Mouse (Mus musculus): ENCODE results near the gene Gm17349.
"Not testable (repeated sequence)": the region's sequence is repeated elsewhere in the genome, so short reads cannot be mapped to it uniquely, and the experiment has no call there.

The Gm17349 gene

GRCm38 (mm10) chr15:99705440-99706048 is at the start of gene Gm17349:
Gene Gm17349 (minus strand): TSS chr15:99705490.
- DNase-seq (ENCODE audit: low spot score in 2 of 2): peak; percentile 37 to 56

GRCm38 (mm10) chr15:99754204-99754603 is 48.9 kb upstream of the Gm17349 start:
- DNase-seq (ENCODE audit: low spot score in 2 of 2): no peak

GRCm38 (mm10) chr15:99740229-99740628 is 34.9 kb upstream of the Gm17349 start:
- DNase-seq (ENCODE audit: low spot score in 2 of 2): no peak

DNA sequence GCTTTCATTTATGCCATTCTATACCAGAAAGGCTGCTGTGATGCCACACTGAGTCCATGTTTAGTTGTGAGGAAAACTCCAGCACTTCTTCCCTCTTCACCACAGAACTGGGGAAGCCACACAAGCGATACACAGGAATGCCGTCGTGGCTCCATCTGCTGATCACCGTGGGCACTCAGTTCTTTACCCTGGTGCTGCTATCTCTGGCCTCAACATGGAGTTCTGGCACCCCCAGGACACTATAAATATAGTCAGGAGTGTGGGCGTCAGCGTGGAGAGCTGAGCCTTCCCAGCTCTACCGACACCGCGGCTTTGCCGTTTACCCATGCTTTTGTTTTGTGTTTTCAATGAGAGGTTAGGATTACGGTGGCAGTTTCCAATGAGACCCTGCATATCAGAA is 31.4 kb upstream of the Gm17349 start:
- no peak for DNase-seq (ENCODE audit: low spot score in 2 of 2)

DNA sequence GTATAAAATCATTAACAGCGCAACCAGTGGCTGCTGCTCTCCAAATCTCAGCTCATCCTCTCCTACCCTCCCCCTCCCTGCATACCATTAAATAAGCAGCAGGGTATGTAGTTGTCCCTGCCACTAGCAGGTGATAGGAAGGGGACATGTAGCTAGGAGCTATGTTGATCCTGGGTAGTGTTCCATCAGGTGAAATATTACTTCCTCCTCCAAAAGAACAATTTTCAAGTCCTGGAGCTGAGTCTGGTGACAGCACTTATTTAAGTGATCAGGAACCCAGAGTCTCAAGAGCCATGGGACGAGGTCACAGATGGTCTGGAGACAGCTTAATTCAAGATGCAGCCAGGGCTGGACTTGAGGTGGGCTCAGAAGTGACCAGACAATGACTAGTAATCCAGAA is 30.3 kb upstream of the Gm17349 start:
- peak; percentile 100 for DNase-seq (ENCODE audit: low spot score in 2 of 2)

GRCm38 (mm10) chr15:99733186-99733585 is 27.9 kb upstream of the Gm17349 start:
- DNase-seq (ENCODE audit: low spot score in 2 of 2): no peak

- DNase-seq (ENCODE audit: low spot score in 2 of 2): no peak
Measured at GRCm38 (mm10) chr15:99731678-99732077, 26.4 kb upstream of the Gm17349 start.

DNA sequence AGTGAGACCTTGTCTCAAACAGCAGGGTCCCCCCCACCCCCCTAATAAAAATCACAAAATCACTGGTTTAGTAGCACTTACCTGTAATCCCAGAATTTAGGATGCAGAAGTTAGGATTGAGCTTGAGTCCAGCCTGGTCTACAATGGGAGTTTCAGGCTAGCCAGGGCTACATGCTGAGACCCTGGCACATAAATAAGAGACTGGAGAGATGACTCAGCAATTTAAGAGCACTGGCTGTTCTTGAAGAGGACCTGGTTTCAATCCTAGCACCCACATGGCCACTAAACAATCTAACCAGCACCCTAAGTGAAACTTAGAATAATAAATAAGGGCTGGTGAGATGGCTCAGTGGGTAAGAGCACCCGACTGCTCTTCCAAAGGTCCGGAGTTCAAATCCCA is 25.9 kb upstream of the Gm17349 start:
- no peak for DNase-seq (ENCODE audit: low spot score in 2 of 2)

GRCm38 (mm10) chr15:99729056-99729783 is 23.9 kb upstream of the Gm17349 start:
- DNase-seq (ENCODE audit: low spot score in 2 of 2): no peak

- no peak for DNase-seq (ENCODE audit: low spot score in 2 of 2)
Measured at GRCm38 (mm10) chr15:99728211-99728610, 22.9 kb upstream of the Gm17349 start.

DNA sequence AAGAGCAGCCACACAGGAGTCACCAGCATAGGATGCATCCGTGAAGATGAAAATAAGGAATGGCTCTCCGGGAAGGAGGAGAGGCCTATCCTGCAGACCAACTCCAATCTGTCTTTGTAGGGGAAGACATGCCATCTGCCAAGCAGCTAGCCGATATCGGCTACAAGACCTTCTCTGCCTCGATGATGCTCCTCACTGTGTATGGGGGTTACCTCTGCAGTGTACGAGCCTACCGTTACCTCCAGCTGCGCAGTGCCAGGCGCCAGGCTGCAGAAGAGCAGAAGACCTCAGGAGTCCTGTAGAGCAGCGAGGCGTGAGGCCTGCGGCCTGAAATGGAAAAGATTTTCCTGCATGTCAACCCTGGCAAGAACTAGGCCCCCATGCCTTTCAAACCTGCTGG is 22.2 kb upstream of the Gm17349 start:
- no peak for DNase-seq (ENCODE audit: low spot score in 2 of 2)

- DNase-seq (ENCODE audit: low spot score in 2 of 2): not testable (repeated sequence)
Measured at GRCm38 (mm10) chr15:99727039-99727438, 21.7 kb upstream of the Gm17349 start.

DNA sequence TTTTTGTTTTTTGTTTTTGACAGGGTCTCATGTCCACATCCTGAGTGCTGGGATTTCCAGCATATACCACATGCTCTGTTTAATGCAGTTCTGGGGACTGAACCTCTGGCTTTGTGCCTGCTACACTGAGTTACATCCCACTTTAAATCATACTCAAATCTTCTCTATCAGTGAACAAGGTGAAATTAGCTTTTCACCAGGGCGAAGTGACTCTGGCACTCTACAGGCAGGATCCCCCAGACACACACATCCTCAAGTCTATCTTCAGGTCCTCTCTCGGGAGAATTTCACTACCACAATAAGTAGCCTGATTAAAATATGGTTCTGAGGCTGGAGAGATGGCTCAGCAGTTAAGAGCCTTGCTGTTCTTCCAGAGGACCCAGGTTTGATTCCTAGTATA is 21.3 kb upstream of the Gm17349 start:
- DNase-seq (ENCODE audit: low spot score in 2 of 2): no peak

GRCm38 (mm10) chr15:99725341-99726155 is 20.3 kb upstream of the Gm17349 start, which contains the start of gene Cox14:
Gene Cox14 (plus strand): TSS chr15:99725618.
- peak; percentile 95 to 96 for DNase-seq (ENCODE audit: low spot score in 2 of 2)

DNA sequence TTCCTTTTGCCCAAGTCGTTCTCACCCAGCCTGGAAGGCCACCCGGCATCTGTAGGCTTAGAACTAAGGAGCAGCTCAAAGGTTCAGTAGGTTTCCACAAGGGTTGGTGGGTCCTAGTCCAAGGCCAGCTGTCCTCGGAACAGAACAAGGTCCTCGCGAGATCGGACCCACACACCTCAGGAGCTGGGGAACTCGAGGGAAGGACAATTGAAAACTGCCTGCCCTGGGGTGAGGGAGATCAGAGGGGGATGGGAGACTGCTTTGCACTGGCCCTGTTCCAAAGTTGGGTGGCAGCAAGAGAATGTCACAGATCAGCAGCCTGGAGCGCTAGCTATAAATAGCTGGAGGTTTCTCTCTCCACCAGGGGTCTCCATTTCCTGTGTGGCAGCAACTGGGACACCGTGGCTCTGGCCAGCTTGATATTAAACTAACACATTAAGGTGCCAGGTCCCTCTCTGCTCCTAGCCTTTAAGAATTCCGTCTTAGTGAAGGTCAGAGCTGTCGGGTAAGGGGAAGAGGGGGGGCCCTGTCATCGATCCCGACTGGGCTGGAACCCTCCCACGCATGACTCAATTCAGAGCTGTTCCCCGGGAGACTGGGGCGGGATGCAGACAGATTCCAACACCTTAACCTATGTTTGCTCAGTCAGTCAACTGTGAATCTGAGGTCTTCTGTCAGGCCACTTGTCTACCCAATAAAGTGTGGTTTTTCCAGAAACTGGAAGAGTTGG is 19.2 kb upstream of the Gm17349 start:
- peak; percentile 37 to 56 for DNase-seq (ENCODE audit: low spot score in 2 of 2)

DNA sequence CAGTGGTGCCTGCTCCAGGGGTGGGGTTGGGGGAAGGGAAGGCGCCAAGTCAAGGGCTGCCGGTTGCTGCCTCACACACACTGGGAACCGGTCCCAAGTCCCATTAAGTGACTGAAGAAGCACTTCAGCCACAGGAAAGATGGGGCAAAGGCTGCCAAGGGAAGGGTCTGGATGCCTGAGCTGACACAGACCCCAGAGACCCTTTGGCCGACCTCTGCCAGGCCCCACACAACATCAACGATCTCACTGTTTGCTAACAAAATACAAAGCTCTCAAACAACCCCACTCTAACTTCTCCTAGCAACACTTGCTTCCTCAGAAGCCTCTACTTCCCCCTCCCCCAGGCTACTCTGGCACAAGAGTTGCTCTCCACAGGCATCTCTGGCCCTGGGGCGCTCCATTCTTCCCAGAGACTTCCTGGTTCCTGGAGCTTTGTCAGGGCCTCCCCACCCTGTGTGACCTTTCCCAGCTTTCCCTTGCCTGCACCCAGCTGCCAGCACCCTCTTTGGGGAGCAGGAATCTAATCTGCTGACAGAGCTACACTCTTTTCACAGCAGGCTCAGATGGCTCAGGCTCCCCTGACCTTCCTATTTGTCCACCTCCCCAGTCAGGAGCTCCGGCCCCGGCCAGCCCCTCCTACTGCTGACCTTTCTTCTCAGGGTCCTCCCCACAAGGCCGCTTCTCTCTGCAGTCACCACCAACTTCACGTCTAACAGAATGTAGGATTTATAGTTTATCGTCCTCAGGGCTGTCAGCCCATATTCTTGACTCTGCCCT is 18.4 kb upstream of the Gm17349 start:
- DNase-seq (ENCODE audit: low spot score in 2 of 2): peak; percentile 14 to 29

DNA sequence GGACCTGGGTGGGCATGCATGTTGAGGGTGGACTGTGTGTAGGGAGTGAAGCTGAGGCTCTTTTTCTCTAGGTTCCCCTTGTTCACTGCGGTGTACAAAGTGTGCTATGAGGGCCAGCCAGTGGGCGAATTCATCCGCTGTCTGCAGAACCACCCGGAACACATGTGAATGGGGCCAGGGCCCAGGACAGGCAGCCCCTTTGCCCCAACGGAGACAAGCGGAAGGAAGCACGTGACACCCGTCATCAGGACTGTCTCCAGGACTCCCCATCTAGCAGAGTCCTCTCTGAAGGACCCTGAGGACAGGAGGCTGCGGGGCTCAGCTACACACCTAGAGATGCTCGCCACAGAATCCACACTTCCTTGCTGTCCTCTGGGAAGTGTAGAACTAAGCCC is 17.8 kb upstream of the Gm17349 start:
- no peak for DNase-seq (ENCODE audit: low spot score in 2 of 2)

GRCm38 (mm10) chr15:99721921-99722743 is 16.8 kb upstream of the Gm17349 start:
- DNase-seq (ENCODE audit: low spot score in 2 of 2): no peak

GRCm38 (mm10) chr15:99719865-99720264 is 14.6 kb upstream of the Gm17349 start:
- DNase-seq (ENCODE audit: low spot score in 2 of 2): no peak

DNA sequence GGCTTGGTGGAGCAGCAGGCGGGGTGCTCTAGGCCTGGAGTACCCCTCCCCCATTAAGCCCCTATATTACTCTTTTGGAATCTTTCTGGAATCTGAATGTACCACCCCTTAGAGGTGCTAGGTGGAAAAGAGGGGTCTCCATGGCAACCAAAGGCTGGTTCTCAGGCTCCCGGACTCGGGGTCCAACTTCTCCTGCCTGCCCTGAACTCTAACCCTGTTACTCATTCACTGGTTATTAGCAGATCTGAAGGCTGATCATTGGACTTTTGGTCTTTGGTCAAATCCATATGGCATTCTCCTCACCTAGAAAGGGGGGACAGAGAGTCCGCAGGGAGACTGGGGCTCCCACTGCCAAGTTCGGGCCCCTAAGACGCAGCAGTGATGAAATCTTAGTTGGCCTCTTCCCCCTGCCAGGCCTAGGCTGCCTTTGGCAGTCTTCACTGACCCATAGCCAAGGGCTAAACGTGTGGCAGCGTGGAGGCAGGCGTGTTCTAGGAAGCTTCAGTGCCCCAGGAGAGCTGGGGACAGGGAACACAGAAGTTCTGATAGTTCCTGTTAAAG is 13.3 kb upstream of the Gm17349 start:
- DNase-seq (ENCODE audit: low spot score in 2 of 2): no peak

Data from spleen, postnatal 36 days (tissue).